Mouse (Mus musculus) liver, embryonic 13.5 days (tissue): ENCODE data around the gene Ly9. TPM values are rescaled to one million over a fixed set of nuclear protein-coding genes. Genes with fewer than 3 reads are reported as not detected.

Source experiments
- ATAC-seq: fragments of 200-750 bp; cut with Nextera tagmentation; 2 replicates; pipeline ENCODE4 v1.8.0; 2017; ENCODE audit warnings: low read depth, mild to moderate bottlenecking, moderate number of reproducible peaks, moderate library complexity
- DNase-seq: peaks from one replicate; pipeline ENCODE4 v3.0.0; 2022
- H3K27ac ChIP-seq: fragments of 300-500 bp; sonication (generic); 2 replicates; pipeline ENCODE4 v1.5.1; 2015; ENCODE audit warnings: moderate library complexity, mild to moderate bottlenecking, inconsistent platforms
- H3K27me3 ChIP-seq: fragments of 300-500 bp; sonication (generic); 2 replicates; pipeline ENCODE4 v1.6.1; 2015; ENCODE audit warnings: mild to moderate bottlenecking, inconsistent platforms
- H3K36me3 ChIP-seq: fragments of 300-500 bp; sonication (generic); 2 replicates; pipeline ENCODE4 v1.6.1; 2015; ENCODE audit warnings: mild to moderate bottlenecking, inconsistent platforms
- H3K4me1 ChIP-seq: fragments of 300-500 bp; sonication (generic); replicated peaks from 2 replicates; pipeline ENCODE4 v1.6.1; 2015; ENCODE audit warnings: inconsistent platforms
- H3K4me2 ChIP-seq: fragments of 300-500 bp; sonication (generic); 2 replicates; pipeline ENCODE4 v1.6.1; 2015; ENCODE audit warnings: inconsistent platforms, mild to moderate bottlenecking, moderate library complexity
- H3K4me3 ChIP-seq: fragments of 300-500 bp; sonication (generic); replicated peaks from 2 replicates; pipeline ENCODE4 v1.5.1; 2015; ENCODE audit warnings: mild to moderate bottlenecking, inconsistent platforms
- H3K9ac ChIP-seq: fragments of 300-500 bp; sonication (generic); 2 replicates; pipeline ENCODE4 v1.6.1; 2015; ENCODE audit warnings: mild to moderate bottlenecking, inconsistent platforms
- H3K9me3 ChIP-seq: fragments of 300-500 bp; sonication (generic); replicated peaks from 2 replicates; pipeline ENCODE4 v1.6.1; 2016; ENCODE audit warnings: inconsistent platforms
- WGBS: fragments of 180-500 bp; shearing (Covaris S2); methylation state at CpG from one replicate; pipeline ENCODE4 v1.1.7; 2015; ENCODE audit not compliant: insufficient replicate concordance; 5-methylcytosine and 5-hydroxymethylcytosine counted together
- microRNA-seq: library from miRNA; unstranded; fragments of <30 nt; microRNA quantifications from one replicate; pipeline ENCODE4, GENCODE M21; 2016
- polyA plus RNA-seq: library from polyadenylated mRNA; unstranded; fragments of >200 nt; fragmentation: Nextera tagmentation; extraction: Ambion mirVana; gene quantifications from 2 replicates; pipeline ENCODE4 v1.2.1, GENCODE M21; 2015

Gene Ly9
- polyA plus RNA-seq, 1 experiment from 2014 or later = 0.95 TPM

GRCm38 (mm10) chr1:171556366-171556765 lies 50.8 kb downstream of the Ly9 start:
- 71% methylated on average over 2 of the region's 2 CpGs for WGBS
- no peaks in the 10 kb centered on the region for H3K36me3 ChIP-seq
- H3K4me2 ChIP-seq = no peak overlapping the region
- no peak for ATAC-seq
- no peaks in the 10 kb centered on the region for H3K27me3 ChIP-seq
- H3K4me3 ChIP-seq = no peak overlapping the region
- H3K9me3 ChIP-seq = no peaks in the 10 kb centered on the region
- no peak for DNase-seq
- H3K4me1 ChIP-seq = no peaks in the 10 kb centered on the region; the same call in 1 of the 2 replicates
- H3K9ac ChIP-seq = no peak overlapping the region
- H3K27ac ChIP-seq = no peak overlapping the region

- no peaks in the 10 kb centered on the region for H3K27me3 ChIP-seq
- H3K36me3 ChIP-seq = no peaks in the 10 kb centered on the region
- DNase-seq (no peak), ATAC-seq (no peak)
- no peak overlapping the region for H3K9ac ChIP-seq
- no peaks in the 10 kb centered on the region for H3K9me3 ChIP-seq
- H3K27ac ChIP-seq = no peak overlapping the region
- WGBS = 69% methylated on average over 11 of the region's 11 CpGs
- H3K4me3 ChIP-seq = no peak overlapping the region
- no peak overlapping the region for H3K4me2 ChIP-seq
- H3K4me1 ChIP-seq = no peaks in the 10 kb centered on the region; the same call in 1 of the 2 replicates
Measured at GRCm38 (mm10) chr1:171553359-171554341, 53.6 kb downstream of the Ly9 start.

GRCm38 (mm10) chr1:171552230-171552629 lies 55.0 kb downstream of the Ly9 start:
- Histone ChIP-seq H3K4me2 (no peak overlapping the region), H3K27ac (no peak overlapping the region), H3K36me3 (no peaks in the 10 kb centered on the region), H3K27me3 (no peaks in the 10 kb centered on the region), H3K4me3 (no peak overlapping the region), H3K9ac (no peak overlapping the region), H3K4me1 (no peaks in the 10 kb centered on the region; the same call in 1 of the 2 replicates), H3K9me3 (no peaks in the 10 kb centered on the region)
- DNase-seq = no peak
- WGBS = 69% methylated on average over 2 of the region's 2 CpGs
- ATAC-seq = no peak

- no peak overlapping the region for H3K9ac ChIP-seq
- no peaks in the 10 kb centered on the region for H3K36me3 ChIP-seq
- H3K27me3 ChIP-seq = no peaks in the 10 kb centered on the region
- DNase-seq (no peak), ATAC-seq (no peak)
- no peak overlapping the region for H3K4me3 ChIP-seq
- no peaks in the 10 kb centered on the region; the same call in 1 of the 2 replicates for H3K4me1 ChIP-seq
- H3K9me3 ChIP-seq = no peaks in the 10 kb centered on the region
- no peak overlapping the region for H3K4me2 ChIP-seq
- WGBS = 32% methylated on average over 7 of the region's 7 CpGs
- H3K27ac ChIP-seq = no peak overlapping the region
Measured at GRCm38 (mm10) chr1:171551326-171551725, 55.9 kb downstream of the Ly9 start.

- H3K4me2 ChIP-seq = no peak overlapping the region
- ATAC-seq (no peak), DNase-seq (no peak)
- H3K4me3 ChIP-seq = no peak overlapping the region
- H3K27ac ChIP-seq = no peak overlapping the region
- H3K27me3 ChIP-seq = no peaks in the 10 kb centered on the region
- no peaks in the 10 kb centered on the region for H3K4me1 ChIP-seq
- no peak overlapping the region for H3K9ac ChIP-seq
- H3K9me3 ChIP-seq = peaks cover 4% of the 10 kb centered on the region; the same call in 1 of the 2 replicates
- WGBS = 49% methylated on average over 1 of the region's 1 CpGs
- no peaks in the 10 kb centered on the region for H3K36me3 ChIP-seq
Measured at GRCm38 (mm10) chr1:171540694-171541093, 66.5 kb downstream of the Ly9 start.

Small RNA genes within 50 kb of the gene (microRNA-seq; reads per million reads assigned to microRNA genes)
- not detected for gene Mir7683

Other genes starting within 250 kb of the Ly9 start
- gene Klhdc9, start 246.6 kb downstream of the Ly9 start, polyA plus RNA-seq = 0.13 and 0.18 TPM in 2 replicates
- 0.08 and 0.14 TPM in 2 replicates for gene Nectin4, start 237.3 kb downstream of the Ly9 start, polyA plus RNA-seq
- gene Arhgap30, start 218.5 kb downstream of the Ly9 start, polyA plus RNA-seq = 3.3 and 3.8 TPM in 2 replicates
- gene Usf1, start 196.1 kb downstream of the Ly9 start, polyA plus RNA-seq = 20.9 and 25.3 TPM in 2 replicates
- 1.3 and 1.6 TPM in 2 replicates for gene Tstd1, start 188.5 kb downstream of the Ly9 start, polyA plus RNA-seq
- 20.6 and 24.3 TPM in 2 replicates for gene F11r, start 169.9 kb downstream of the Ly9 start, polyA plus RNA-seq
- 3.5 and 3.7 TPM in 2 replicates for gene Alyref2, start 103.9 kb downstream of the Ly9 start, polyA plus RNA-seq
- not detected in 2 replicates for gene Itln1, start 72.1 kb downstream of the Ly9 start, polyA plus RNA-seq
- gene Cd244a, start 48.2 kb downstream of the Ly9 start, polyA plus RNA-seq = 0.37 and 0.46 TPM in 2 replicates
- not detected in 2 replicates for gene Slamf7, start 45.6 kb upstream of the Ly9 start, polyA plus RNA-seq
- 10.3 and 11.2 TPM in 2 replicates for gene Cd48, start 74.6 kb upstream of the Ly9 start, polyA plus RNA-seq
- 2.4 and 2.7 TPM in 2 replicates for gene Slamf1, start 159.7 kb upstream of the Ly9 start, polyA plus RNA-seq
- gene Cd84, start 232.3 kb upstream of the Ly9 start, polyA plus RNA-seq = 3.8 and 6.3 TPM in 2 replicates